Mouse (Mus musculus): ENCODE results near the gene Slc6a20b. TPM values are rescaled to one million over a fixed set of nuclear protein-coding genes. Genes with fewer than 3 reads are reported as not detected.

Gene Slc6a20b
- polyA plus RNA-seq, 2 experiments, result 0.05 to 0.22 TPM

DNA sequence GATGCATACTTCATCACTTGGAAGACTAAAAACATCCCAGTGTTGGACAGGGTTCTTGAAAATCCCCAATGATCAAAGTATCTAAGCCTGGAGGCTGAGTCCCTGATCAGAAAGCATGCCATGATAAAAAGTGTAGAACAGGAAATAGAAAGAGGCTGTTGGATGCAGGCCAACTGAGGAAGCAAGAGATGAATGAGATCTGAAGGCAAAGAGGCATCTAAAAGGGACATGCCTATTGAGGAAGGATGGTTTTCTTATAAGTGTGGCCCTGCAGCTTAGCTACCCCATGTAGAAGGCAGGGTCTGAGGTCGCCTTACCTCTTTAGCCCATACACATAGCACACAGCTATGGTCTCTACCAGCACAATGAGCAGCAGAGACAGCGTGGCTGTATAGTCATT, 35.5 kb downstream of the Slc6a20b start:
- no peak overlapping the region for H3K27ac ChIP-seq
- ATAC-seq (ENCODE audit: insufficient read depth) (no peak), DNase-seq (ENCODE audit: low read depth in 3 of 3, low spot score in 3 of 3) (no peak)
- no peaks in the 10 kb centered on the region for H3K27me3 ChIP-seq (ENCODE audit: control insufficient read depth, insufficient read depth, low read length)
- H3K4me3 ChIP-seq (ENCODE audit: insufficient read depth in 1 of 2, low read depth in 2 of 2, low read length in 2 of 2), result no peak overlapping the region
- no peaks in the 10 kb centered on the region for H3K9me3 ChIP-seq (ENCODE audit: control insufficient read depth, low read length)
- no peaks in the 10 kb centered on the region for H3K4me1 ChIP-seq (replicated peaks; ENCODE audit: control insufficient read depth in 2 of 2, insufficient read depth in 2 of 2, low read length in 1 of 2)
- no peaks in the 10 kb centered on the region; the same call in 1 of the 2 replicates for H3K36me3 ChIP-seq (replicated peaks; ENCODE audit: control insufficient read depth, insufficient read depth, low read depth)
- WGBS (ENCODE audit: insufficient replicate concordance), result 62% methylated on average over 2 of the region's 2 CpGs
- no peak overlapping the region for H3K4me2 ChIP-seq (ENCODE audit: low read depth)
- TF ChIP-seq EP300 (IDR thresholded peaks at IDR 0.05; ENCODE audit: low read depth) (no peak), CTCF (IDR thresholded peaks at IDR 0.05; ENCODE audit: low read depth) (no peak)
- H3K9ac ChIP-seq (replicated peaks), result no peak overlapping the region

DNA sequence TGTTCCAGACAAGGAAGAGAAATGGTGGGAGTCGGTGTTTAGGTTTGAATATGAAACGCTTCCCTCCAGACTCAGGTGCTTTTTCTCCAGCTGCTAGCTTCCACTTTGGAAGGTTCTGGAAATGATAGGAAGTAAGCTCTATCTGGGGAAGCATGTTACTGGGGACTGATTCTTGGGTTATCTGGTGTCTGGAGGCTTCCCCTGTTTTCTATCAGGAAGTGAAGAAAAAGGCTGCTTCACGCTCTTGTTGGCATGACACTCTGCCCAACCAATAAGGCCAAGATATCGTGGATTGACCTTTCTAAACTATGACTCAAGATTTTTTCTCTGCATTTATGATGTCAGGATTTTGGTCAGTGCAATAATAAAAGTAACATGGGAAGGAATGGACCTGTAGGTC, 37.2 kb downstream of the Slc6a20b start:
- Histone ChIP-seq H3K4me1 (replicated peaks; ENCODE audit: control insufficient read depth in 2 of 2, insufficient read depth in 2 of 2, low read length in 1 of 2) (no peaks in the 10 kb centered on the region), H3K27ac (no peak overlapping the region), H3K4me2 (ENCODE audit: low read depth) (no peak overlapping the region), H3K4me3 (ENCODE audit: insufficient read depth in 1 of 2, low read depth in 2 of 2, low read length in 2 of 2) (no peak overlapping the region), H3K27me3 (ENCODE audit: control insufficient read depth, insufficient read depth, low read length) (no peaks in the 10 kb centered on the region), H3K9me3 (ENCODE audit: control insufficient read depth, low read length) (no peaks in the 10 kb centered on the region), H3K36me3 (replicated peaks; ENCODE audit: control insufficient read depth, insufficient read depth, low read depth) (peaks cover 4% of the 10 kb centered on the region; the same call in 1 of the 2 replicates), H3K9ac (replicated peaks) (no peak overlapping the region)
- no peak for TF ChIP-seq EP300 (IDR thresholded peaks at IDR 0.05; ENCODE audit: low read depth)
- no peak for ATAC-seq (ENCODE audit: insufficient read depth)
- 62% methylated on average over 4 of the region's 4 CpGs for WGBS (ENCODE audit: insufficient replicate concordance)
- no peak for DNase-seq (ENCODE audit: low read depth in 3 of 3, low spot score in 3 of 3)

DNA sequence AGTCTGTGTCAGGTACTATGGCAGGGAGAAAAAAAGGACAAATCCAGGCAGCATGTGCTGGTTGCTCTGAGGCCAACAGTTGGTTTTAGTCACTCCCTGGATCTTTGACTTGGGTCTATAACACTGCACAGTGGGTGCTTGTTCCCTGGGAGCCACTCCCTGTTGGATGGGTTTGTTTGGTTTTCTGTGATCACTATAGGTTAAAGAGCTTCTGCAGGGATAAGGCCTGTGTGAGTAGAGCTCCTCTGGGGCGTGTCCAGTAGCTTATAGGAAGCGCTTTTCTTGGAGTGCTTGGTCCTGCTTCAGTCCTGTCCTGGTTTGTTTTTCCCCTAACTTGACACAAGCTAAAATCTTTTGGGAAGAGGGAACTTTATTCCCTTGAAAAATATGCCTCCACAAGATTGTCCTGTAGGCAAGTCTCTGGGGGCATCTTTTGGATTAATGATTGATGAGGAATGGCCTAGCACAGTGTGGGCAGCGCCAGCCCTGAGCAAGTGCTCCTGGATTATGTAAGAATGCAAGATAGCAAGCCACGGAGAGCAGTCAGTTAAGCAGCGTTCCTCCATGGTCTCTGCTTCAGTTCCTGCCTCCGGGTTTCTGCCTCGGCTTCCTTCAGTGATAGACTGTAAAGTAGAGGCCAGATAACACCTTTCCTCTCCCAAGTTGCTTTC, 43.0 kb downstream of the Slc6a20b start:
- DNase-seq (ENCODE audit: low read depth in 3 of 3, low spot score in 3 of 3), result peak in 1 of 3 experiments; percentile 4
- WGBS (ENCODE audit: insufficient replicate concordance), result 43% methylated on average over 7 of the region's 7 CpGs
- H3K4me3 ChIP-seq (ENCODE audit: insufficient read depth in 1 of 2, low read depth in 2 of 2, low read length in 2 of 2), result no peak overlapping the region
- ATAC-seq (ENCODE audit: insufficient read depth), result peak; percentile 81; the same call in 1 of the 2 replicates
- no peak overlapping the region for H3K9ac ChIP-seq (replicated peaks)
- H3K27me3 ChIP-seq (ENCODE audit: control insufficient read depth, insufficient read depth, low read length), result no peaks in the 10 kb centered on the region
- H3K27ac ChIP-seq, result no peak overlapping the region
- TF ChIP-seq EP300 (IDR thresholded peaks at IDR 0.05; ENCODE audit: low read depth) (no peak), CTCF (IDR thresholded peaks at IDR 0.05; ENCODE audit: low read depth) (no peak)
- peaks cover 9% of the 10 kb centered on the region for H3K36me3 ChIP-seq (replicated peaks; ENCODE audit: control insufficient read depth, insufficient read depth, low read depth)
- H3K4me2 ChIP-seq (ENCODE audit: low read depth), result no peak overlapping the region
- H3K9me3 ChIP-seq (ENCODE audit: control insufficient read depth, low read length), result no peaks in the 10 kb centered on the region
- H3K4me1 ChIP-seq (replicated peaks; ENCODE audit: control insufficient read depth in 2 of 2, insufficient read depth in 2 of 2, low read length in 1 of 2), result peaks cover 0 to 4% of the 10 kb centered on the region in 2 experiments; a peak in 2 of 4 replicates

DNA sequence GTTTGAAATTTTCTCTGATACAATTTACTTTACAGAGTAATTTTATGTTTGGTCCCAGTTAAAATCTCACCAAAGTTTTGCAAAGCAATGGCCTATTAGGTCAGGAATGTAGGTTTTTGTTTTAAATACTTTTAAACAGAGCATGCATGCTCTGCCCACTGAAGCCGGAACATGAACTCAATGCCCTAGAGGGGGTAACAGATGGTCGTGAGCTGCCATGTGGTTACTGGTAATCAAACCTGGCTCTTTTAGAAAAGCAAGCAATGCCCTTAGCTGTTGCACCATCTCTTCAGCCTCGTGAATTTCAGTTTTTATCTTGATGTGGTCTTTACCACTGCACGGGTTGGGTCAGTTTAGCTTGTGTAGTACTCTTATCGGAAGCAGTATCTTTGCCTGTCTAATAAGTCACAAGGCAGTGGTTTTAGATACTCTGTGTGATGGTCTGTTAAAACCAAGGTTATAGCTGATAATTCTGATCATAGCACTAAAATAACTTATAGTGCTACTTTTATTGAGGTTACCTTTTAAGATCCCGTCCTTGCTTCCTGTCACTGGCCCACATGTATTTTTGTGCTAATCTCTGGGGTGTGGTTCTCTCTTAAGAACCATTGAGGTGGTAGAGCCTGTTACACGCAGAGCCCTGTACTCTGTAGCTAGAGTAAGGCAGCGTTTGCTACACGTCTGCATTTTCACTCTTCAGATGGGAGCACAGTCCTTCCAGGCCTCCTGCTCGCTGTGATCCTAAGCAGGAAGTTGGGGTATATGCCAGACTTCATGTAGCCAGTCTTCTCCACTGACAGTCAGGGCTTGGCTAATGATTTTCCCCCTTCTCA, 54.8 kb downstream of the Slc6a20b start:
- Histone ChIP-seq H3K4me2 (ENCODE audit: low read depth) (no peak overlapping the region), H3K27ac (no peak overlapping the region), H3K36me3 (replicated peaks; ENCODE audit: control insufficient read depth, insufficient read depth, low read depth) (peaks cover 15% of the 10 kb centered on the region), H3K9me3 (ENCODE audit: control insufficient read depth, low read length) (no peaks in the 10 kb centered on the region), H3K4me3 (ENCODE audit: insufficient read depth in 1 of 2, low read depth in 2 of 2, low read length in 2 of 2) (no peak overlapping the region), H3K9ac (replicated peaks) (no peak overlapping the region), H3K4me1 (replicated peaks; ENCODE audit: control insufficient read depth in 2 of 2, insufficient read depth in 2 of 2, low read length in 1 of 2) (no peaks in the 10 kb centered on the region), H3K27me3 (ENCODE audit: control insufficient read depth, insufficient read depth, low read length) (no peaks in the 10 kb centered on the region)
- no peak for DNase-seq (ENCODE audit: low read depth in 3 of 3, low spot score in 3 of 3)
- 57% methylated on average over 10 of the region's 10 CpGs for WGBS (ENCODE audit: insufficient replicate concordance)
- no peak for ATAC-seq (ENCODE audit: insufficient read depth)
- no peak for TF ChIP-seq CTCF (IDR thresholded peaks at IDR 0.05; ENCODE audit: low read depth)
- TF ChIP-seq EP300 (IDR thresholded peaks at IDR 0.05; ENCODE audit: low read depth), result no peak

DNA sequence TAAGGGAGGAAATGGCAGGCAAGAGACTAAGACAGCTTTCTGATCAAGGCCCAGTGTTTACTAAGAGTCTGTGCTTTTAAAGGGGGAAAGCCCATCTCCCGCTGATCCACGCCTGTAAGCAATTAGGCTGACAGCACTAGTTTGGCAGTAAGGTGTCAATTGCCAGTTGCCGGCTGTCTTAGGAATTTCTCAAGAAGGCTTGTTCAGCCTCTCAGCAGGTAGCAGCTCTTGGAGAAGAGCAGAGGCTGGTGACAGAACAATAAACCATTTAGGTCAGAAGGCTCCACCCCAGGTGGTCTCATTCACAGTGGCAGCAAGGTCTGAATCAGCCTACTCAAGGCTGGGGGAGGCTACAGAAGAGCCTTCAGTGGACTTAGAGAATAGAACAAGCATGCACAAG, 77.8 kb downstream of the Slc6a20b start:
- H3K27me3 ChIP-seq (ENCODE audit: control insufficient read depth, insufficient read depth, low read length), result no peaks in the 10 kb centered on the region
- no peak overlapping the region for H3K4me3 ChIP-seq (ENCODE audit: insufficient read depth in 1 of 2, low read depth in 2 of 2, low read length in 2 of 2)
- no peak overlapping the region for H3K4me2 ChIP-seq (ENCODE audit: low read depth)
- DNase-seq (ENCODE audit: low read depth in 3 of 3, low spot score in 3 of 3) (no peak), ATAC-seq (ENCODE audit: insufficient read depth) (no peak)
- H3K9me3 ChIP-seq (ENCODE audit: control insufficient read depth, low read length), result no peaks in the 10 kb centered on the region
- H3K36me3 ChIP-seq (replicated peaks; ENCODE audit: control insufficient read depth, insufficient read depth, low read depth), result peaks cover 9% of the 10 kb centered on the region
- H3K4me1 ChIP-seq (replicated peaks; ENCODE audit: control insufficient read depth in 2 of 2, insufficient read depth in 2 of 2, low read length in 1 of 2), result no peaks in the 10 kb centered on the region
- no peak overlapping the region for H3K27ac ChIP-seq
- WGBS (ENCODE audit: insufficient replicate concordance), result 84% methylated on average over 3 of the region's 3 CpGs
- TF ChIP-seq CTCF (IDR thresholded peaks at IDR 0.05; ENCODE audit: low read depth) (no peak), EP300 (IDR thresholded peaks at IDR 0.05; ENCODE audit: low read depth) (no peak)
- H3K9ac ChIP-seq (replicated peaks), result no peak overlapping the region

Other genes with a start within 250 kb of the Slc6a20b start
- 10.7 and 12.7 TPM in 2 replicates for gene Limd1, start 153.9 kb downstream of the Slc6a20b start, polyA plus RNA-seq (2012; rRNA removed)
- 23.2 and 24.2 TPM in 2 replicates for gene Limd1, start 153.9 kb downstream of the Slc6a20b start, polyA plus RNA-seq (2014; fragmentation: Nextera tagmentation; extraction: Ambion mirVana)
- gene Sacm1l, start 102.8 kb downstream of the Slc6a20b start, polyA plus RNA-seq (2012; rRNA removed), result 6.6 and 9.9 TPM in 2 replicates
- 25.8 and 28.7 TPM in 2 replicates for gene Sacm1l, start 102.8 kb downstream of the Slc6a20b start, polyA plus RNA-seq (2014; fragmentation: Nextera tagmentation; extraction: Ambion mirVana)
- 0.12 and 0.13 TPM in 2 replicates for gene Ccr9, start 45.9 kb upstream of the Slc6a20b start, polyA plus RNA-seq (2012; rRNA removed)
- 0.14 and 0.20 TPM in 2 replicates for gene Ccr9, start 45.9 kb upstream of the Slc6a20b start, polyA plus RNA-seq (2014; fragmentation: Nextera tagmentation; extraction: Ambion mirVana)
- 2.7 and 3.3 TPM in 2 replicates for gene Slc6a20a, start 46.3 kb upstream of the Slc6a20b start, polyA plus RNA-seq (2012; rRNA removed)
- 2.5 and 2.6 TPM in 2 replicates for gene Slc6a20a, start 46.3 kb upstream of the Slc6a20b start, polyA plus RNA-seq (2014; fragmentation: Nextera tagmentation; extraction: Ambion mirVana)
- gene Lztfl1, start 85.1 kb upstream of the Slc6a20b start, polyA plus RNA-seq (2012; rRNA removed), result 5.2 and 5.9 TPM in 2 replicates
- 24.3 and 26.0 TPM in 2 replicates for gene Lztfl1, start 85.1 kb upstream of the Slc6a20b start, polyA plus RNA-seq (2014; fragmentation: Nextera tagmentation; extraction: Ambion mirVana)
- 0.03 and 0.04 TPM in 2 replicates for gene Cxcr6, start 173.9 kb upstream of the Slc6a20b start, polyA plus RNA-seq (2012; rRNA removed)
- 0.18 and 0.23 TPM in 2 replicates for gene Cxcr6, start 173.9 kb upstream of the Slc6a20b start, polyA plus RNA-seq (2014; fragmentation: Nextera tagmentation; extraction: Ambion mirVana)
- gene Fyco1, start 219.3 kb upstream of the Slc6a20b start, polyA plus RNA-seq (2012; rRNA removed), result 2.1 and 2.5 TPM in 2 replicates
- 1.6 and 2.9 TPM in 2 replicates for gene Fyco1, start 219.3 kb upstream of the Slc6a20b start, polyA plus RNA-seq (2014; fragmentation: Nextera tagmentation; extraction: Ambion mirVana)
- gene Xcr1, start 229.5 kb upstream of the Slc6a20b start, polyA plus RNA-seq (2012; rRNA removed), result 0.01 TPM in 1 of 2 replicates, not detected in the other
- gene Xcr1, start 229.5 kb upstream of the Slc6a20b start, polyA plus RNA-seq (2014; fragmentation: Nextera tagmentation; extraction: Ambion mirVana), result not detected in 2 replicates